Mouse (Mus musculus) cerebellum, adult (tissue): ENCODE data around the gene Pgm1.

Experiments used
- ATAC-seq: cut with Nextera tagmentation; 2 replicates; pipeline ENCODE4 v1.9.2; 2017; ENCODE audit warnings: mild to moderate bottlenecking, moderate library complexity, mixed read lengths; ENCODE audit not compliant: insufficient number of reproducible peaks, low FRiP score, low TSS enrichment

Gene Pgm1

GRCm38 (mm10) chr4:100008371-100009090 lies 79.3 kb downstream of the Pgm1 start:
- ATAC-seq, result peak; percentile 92

GRCm38 (mm10) chr4:100009211-100009678 lies 80.0 kb downstream of the Pgm1 start:
- ATAC-seq, result no peak

DNA sequence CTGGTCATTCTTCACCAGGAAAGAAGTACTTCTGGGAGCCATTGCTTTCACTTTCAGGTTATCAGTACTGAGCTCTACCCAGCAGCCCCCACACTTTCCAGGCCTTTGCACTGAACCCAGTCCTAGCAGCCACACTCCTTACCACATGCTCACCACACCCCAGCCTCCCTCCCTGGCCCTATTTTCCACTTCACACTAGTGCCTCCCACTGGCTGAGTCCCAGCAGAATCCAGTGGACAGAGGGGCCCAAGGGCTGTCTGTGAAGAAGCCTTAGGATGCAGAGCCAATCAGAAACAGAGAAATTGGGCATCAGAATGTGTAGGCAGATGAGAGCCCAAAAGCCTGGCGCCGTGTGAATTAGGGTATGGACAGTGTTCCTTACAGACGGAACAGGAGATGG lies 81.7 kb downstream of the Pgm1 start:
- no peak for ATAC-seq

- ATAC-seq, result no peak
These were observed 82.3 kb downstream of the Pgm1 start for GRCm38 (mm10) chr4:100011563-100011962.

DNA sequence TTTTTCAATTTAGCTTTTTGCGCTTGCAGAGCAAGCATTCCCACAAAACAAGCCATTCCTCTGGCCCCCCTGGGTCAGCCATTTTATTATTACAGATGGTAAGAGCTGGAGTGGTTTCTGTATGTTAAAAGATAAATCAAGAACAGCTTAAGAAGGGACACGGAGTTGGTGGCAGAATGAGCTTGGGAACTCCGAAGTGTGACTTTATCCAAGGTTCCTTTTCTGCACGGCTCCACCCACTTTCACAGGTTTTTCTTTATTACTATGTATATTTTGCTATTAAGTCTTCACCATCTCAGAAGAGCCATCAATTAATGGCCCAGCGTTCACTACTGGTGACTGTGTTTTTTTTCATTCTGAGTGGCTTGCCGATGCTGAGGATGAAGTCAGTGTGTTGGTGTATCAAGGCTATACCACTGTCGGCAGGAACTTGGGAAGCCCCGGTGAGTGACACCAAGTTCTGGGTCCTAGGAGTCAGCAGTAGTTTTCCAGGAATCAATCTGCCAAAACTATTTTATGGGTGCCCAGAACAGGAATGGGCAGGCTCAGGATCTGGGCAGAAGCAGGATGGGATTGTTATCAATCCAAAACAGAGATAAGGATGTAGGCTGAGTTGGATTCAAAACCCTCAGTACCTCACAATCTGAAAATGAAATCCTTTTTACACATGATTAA lies 83.3 kb downstream of the Pgm1 start:
- ATAC-seq, result no peak

GRCm38 (mm10) chr4:100027773-100028172 lies 98.6 kb downstream of the Pgm1 start:
- no peak for ATAC-seq

GRCm38 (mm10) chr4:100028641-100029040 lies 99.4 kb downstream of the Pgm1 start:
- 0 out of 2 replicates have a peak, but pooled peaks have one; percentile 79 for ATAC-seq

DNA sequence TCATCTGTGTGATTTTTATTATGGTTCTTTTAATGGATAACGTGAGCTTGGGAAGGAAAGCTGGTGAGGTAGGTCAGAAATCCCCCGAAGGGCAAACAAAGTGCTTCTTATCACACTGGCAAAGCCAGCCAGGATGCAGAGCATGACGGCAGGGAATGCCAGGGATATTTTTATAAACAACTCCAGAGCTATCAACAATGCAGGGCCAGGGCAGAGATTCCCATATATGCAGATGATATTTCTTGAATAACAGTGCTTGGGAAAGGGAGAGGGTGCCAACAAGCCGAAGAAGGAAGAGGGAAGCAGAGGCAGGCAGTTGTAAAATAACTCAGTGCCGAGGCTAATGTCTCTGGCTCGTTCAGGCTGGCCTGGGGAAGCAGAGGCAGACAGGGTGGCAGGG lies 102.1 kb downstream of the Pgm1 start:
- no peak for ATAC-seq

- ATAC-seq, result no peak
These were observed 103.4 kb downstream of the Pgm1 start for GRCm38 (mm10) chr4:100032608-100033007.

GRCm38 (mm10) chr4:100033944-100034343 lies 104.7 kb downstream of the Pgm1 start:
- no peak for ATAC-seq

DNA sequence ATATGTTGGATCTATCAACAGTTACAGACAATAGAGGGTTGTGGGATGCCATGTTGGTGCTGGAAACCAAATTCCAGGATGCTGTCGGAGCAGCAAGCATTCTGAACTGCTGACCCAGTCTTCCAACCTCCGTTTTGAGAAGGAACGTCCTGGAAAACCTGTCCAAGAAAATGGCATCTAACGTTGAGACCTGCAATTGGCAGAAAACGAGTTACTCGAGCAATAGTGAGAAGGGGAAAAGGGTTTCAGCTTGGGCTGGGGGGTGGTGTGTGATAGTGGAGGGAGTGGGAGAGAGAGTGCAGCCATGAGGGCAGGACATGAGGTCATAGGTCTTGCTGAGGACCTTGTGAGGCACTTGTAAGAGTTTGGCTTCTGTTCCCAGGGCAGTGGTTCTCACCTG lies 105.8 kb downstream of the Pgm1 start:
- no peak for ATAC-seq

DNA sequence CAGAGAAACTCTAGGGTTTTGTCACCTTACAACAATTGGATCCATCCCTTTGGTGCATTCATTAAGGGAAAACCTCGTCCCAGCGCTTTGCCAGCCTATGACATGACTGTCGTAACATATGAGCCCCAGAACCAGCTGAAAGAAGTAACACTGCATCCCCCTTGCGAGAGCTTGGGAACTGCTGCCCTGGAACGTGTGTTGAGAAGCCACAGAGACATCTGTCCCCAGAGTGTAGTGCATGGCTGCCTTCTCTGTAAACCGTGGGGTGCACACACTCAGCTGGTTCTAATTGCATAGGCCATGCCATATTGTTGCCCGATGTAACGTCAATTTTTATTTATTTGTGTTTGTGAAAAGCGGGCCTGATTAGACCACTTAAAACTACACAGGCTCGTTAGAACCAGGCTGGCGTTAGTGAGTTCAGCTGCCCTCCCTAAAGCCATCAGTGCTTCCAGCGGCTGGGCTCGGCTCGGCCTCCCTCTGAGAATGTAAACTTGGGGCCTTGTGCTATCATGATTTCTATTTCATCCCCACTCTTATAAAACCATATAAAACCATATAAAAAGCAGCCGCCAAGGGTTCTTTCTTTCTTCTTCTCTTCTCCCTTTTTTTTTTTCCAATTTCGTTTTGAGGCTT lies 106.8 kb downstream of the Pgm1 start:
- no peak for ATAC-seq
